Mouse (Mus musculus): ENCODE data around the gene Gm6169. TPM values are rescaled to one million over a fixed set of nuclear protein-coding genes. Genes with fewer than 3 reads are reported as not detected.

Gene Gm6169
- polyA plus RNA-seq, 1 experiment from 2014 or later: 3.3 TPM

DNA sequence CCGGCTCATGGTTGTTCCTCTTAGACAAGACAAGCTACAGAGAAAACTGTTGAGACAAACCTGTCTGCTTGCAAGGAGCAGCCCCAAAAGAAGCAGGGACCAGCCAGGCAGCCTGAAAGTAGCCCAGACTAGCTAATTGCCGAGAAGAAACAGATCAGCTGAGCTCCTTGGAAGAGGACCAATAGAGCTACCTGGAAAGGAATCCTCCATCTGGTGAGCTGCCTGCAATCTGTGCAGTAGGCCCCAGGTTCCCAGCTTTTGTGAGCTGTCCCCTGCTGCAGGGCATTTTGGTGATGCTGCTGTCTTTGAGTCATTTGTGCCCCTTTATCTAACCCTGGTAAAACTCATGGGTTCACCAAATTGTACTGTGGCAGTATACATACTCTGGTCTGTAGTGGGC, 18.8 kb downstream of the Gm6169 start:
- H3K9ac ChIP-seq (ENCODE audit: low read depth, low read length): no peak overlapping the region
- no peak overlapping the region for H3K4me2 ChIP-seq
- H3K27ac ChIP-seq (ENCODE audit: low read depth, low read length): no peak overlapping the region
- no peaks in the 10 kb centered on the region for H3K9me3 ChIP-seq (replicated peaks; ENCODE audit: control insufficient read depth, low read length)
- WGBS (ENCODE audit: insufficient replicate concordance): 74% methylated on average over 2 of the region's 2 CpGs
- no peaks in the 10 kb centered on the region for H3K36me3 ChIP-seq (ENCODE audit: control insufficient read depth, insufficient read depth, low read length)
- no peak overlapping the region for H3K4me3 ChIP-seq (ENCODE audit: low read depth, low read length)
- ATAC-seq (replicated peaks; ENCODE audit: insufficient number of reproducible peaks, low FRiP score, low TSS enrichment): no peak
- no peaks in the 10 kb centered on the region for H3K4me1 ChIP-seq (ENCODE audit: control insufficient read depth, insufficient read depth, low read length)
- no peaks in the 10 kb centered on the region for H3K27me3 ChIP-seq (ENCODE audit: control insufficient read depth, insufficient read depth, low read length)

DNA sequence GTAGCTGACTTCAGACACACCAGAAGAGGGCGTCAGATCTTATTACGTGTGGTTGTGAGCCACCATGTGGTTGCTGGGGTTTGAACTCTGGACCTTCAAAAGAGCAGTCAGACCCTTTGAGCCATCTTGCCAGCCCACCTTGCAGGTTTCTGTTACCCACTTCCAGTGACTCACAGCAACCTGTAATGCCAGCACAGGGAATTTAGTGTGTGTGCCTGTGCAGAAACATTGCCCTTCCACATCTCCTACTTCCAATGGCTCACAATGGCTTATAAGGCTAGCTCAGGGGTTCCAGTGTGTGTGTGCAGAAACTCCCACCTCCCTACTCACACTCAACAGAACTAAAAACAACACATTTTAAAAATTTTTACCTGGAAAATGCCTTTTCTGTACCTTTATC, 21.5 kb downstream of the Gm6169 start:
- no peak for ATAC-seq (replicated peaks; ENCODE audit: insufficient number of reproducible peaks, low FRiP score, low TSS enrichment)
- no peak overlapping the region for H3K4me3 ChIP-seq (ENCODE audit: low read depth, low read length)
- H3K4me1 ChIP-seq (ENCODE audit: control insufficient read depth, insufficient read depth, low read length): no peaks in the 10 kb centered on the region
- 93% methylated on average over 2 of the region's 2 CpGs for WGBS (ENCODE audit: insufficient replicate concordance)
- H3K9me3 ChIP-seq (replicated peaks; ENCODE audit: control insufficient read depth, low read length): no peaks in the 10 kb centered on the region
- no peaks in the 10 kb centered on the region for H3K36me3 ChIP-seq (ENCODE audit: control insufficient read depth, insufficient read depth, low read length)
- H3K27me3 ChIP-seq (ENCODE audit: control insufficient read depth, insufficient read depth, low read length): no peaks in the 10 kb centered on the region
- no peak overlapping the region for H3K4me2 ChIP-seq
- no peak overlapping the region for H3K27ac ChIP-seq (ENCODE audit: low read depth, low read length)
- H3K9ac ChIP-seq (ENCODE audit: low read depth, low read length): no peak overlapping the region

DNA sequence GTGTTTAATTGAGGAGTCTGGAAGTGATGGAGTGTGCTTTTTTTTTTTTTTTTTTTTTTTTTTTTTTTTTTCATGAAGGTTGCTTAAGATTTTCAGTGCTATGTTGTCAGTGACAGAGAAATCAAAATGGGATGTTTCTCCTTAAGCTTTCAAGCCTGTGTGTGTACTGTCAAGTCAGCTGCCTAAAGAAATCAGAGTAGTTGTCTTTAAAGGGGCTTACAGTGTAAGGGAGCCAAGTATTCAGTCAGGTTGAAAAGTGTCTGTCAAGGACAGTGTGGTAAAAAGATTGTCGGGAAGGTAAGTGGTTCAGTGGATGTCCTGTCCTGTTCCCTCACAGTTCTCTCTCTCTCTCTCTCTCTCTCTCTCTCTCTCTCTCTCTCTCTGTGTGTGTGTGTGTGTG, 25.5 kb downstream of the Gm6169 start:
- no peaks in the 10 kb centered on the region for H3K9me3 ChIP-seq (replicated peaks; ENCODE audit: control insufficient read depth, low read length)
- H3K27me3 ChIP-seq (ENCODE audit: control insufficient read depth, insufficient read depth, low read length): no peaks in the 10 kb centered on the region
- WGBS (ENCODE audit: insufficient replicate concordance): 38% methylated on average over 1 of the region's 1 CpGs
- no peaks in the 10 kb centered on the region for H3K36me3 ChIP-seq (ENCODE audit: control insufficient read depth, insufficient read depth, low read length)
- H3K9ac ChIP-seq (ENCODE audit: low read depth, low read length): no peak overlapping the region
- H3K4me2 ChIP-seq: no peak overlapping the region
- H3K4me3 ChIP-seq (ENCODE audit: low read depth, low read length): no peak overlapping the region
- ATAC-seq (replicated peaks; ENCODE audit: insufficient number of reproducible peaks, low FRiP score, low TSS enrichment): no peak
- no peaks in the 10 kb centered on the region for H3K4me1 ChIP-seq (ENCODE audit: control insufficient read depth, insufficient read depth, low read length)
- H3K27ac ChIP-seq (ENCODE audit: low read depth, low read length): no peak overlapping the region

DNA sequence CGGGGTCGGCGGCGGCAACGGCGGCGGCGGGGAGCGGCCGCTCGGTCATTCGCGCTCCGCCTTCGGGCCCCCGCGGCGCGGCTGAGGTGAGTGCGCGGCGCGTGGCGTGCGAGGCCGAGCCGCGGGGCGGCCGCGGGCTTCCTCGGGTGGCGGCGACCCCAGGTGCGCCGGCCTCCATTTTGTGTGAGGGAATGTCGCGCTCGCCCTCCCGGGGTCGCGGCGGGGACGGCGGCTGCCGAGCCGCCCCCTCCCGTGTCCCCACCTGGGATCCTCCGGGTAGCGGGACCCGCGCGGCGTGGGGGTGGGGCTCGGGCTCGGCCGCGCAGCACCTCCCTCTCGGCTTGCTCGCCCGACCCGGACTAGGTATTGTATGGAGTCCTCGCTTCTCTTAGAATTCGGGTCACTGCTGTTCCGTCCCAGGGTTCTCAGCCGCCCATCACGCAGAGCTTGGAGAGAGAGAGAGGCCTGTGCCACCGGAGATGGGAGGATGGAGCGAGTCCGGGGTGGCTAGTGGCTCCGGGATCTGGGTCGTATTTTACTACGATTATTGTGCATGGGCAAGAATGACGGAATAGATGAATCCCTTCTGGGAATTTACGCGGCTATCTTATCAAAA, 27.3 kb downstream of the Gm6169 start:
- Histone ChIP-seq H3K27ac (ENCODE audit: low read depth, low read length) (peak overlapping the region; percentile 82), H3K27me3 (ENCODE audit: control insufficient read depth, insufficient read depth, low read length) (no peaks in the 10 kb centered on the region), H3K4me3 (ENCODE audit: low read depth, low read length) (peak overlapping the region; percentile 86), H3K9me3 (replicated peaks; ENCODE audit: control insufficient read depth, low read length) (no peaks in the 10 kb centered on the region), H3K36me3 (ENCODE audit: control insufficient read depth, insufficient read depth, low read length) (no peaks in the 10 kb centered on the region), H3K4me1 (ENCODE audit: control insufficient read depth, insufficient read depth, low read length) (0 out of 2 replicates have a peak, but pooled peaks cover 3% of the 10 kb centered on the region), H3K4me2 (peak overlapping the region; percentile 83), H3K9ac (ENCODE audit: low read depth, low read length) (peak overlapping the region; percentile 88)
- ATAC-seq (replicated peaks; ENCODE audit: insufficient number of reproducible peaks, low FRiP score, low TSS enrichment): peak; percentile 79
- 1% methylated on average over 49 of the region's 76 CpGs for WGBS (ENCODE audit: insufficient replicate concordance)

DNA sequence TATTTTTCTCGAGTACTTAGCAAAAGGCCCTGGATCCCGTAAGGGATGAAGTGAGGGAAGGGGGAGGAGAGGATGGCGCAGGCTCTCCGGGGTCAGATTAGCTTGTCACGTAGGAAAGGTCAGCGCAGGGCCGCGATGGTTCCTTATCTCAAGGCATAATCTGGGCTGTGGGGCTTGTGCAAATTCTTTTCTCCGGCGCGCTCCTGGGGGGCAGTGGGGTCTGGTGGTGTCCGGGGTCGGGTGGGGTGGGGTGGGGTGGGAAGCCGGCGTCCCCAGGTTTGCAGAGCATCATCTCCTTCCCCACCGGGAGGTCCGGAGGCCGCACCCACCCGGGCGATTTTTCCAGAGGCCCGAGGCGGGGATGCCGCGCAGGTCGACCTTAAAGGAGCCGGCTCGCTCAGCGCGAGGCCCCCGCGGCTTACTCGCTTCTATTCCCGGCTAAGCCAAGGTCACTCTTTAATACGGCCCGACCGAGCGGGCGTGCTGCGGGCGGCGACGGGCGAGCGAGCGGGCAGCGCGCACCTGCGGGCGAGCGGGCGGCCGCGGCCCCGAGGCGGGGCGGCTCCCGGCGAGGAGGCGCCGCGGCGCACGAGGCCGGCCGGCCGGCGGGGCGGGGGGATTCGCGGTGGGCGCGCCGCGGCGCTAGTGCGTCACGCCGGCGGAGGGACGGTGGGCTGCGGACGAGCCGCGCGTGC, 28.0 kb downstream of the Gm6169 start:
- no peaks in the 10 kb centered on the region for H3K9me3 ChIP-seq (replicated peaks; ENCODE audit: control insufficient read depth, low read length)

DNA sequence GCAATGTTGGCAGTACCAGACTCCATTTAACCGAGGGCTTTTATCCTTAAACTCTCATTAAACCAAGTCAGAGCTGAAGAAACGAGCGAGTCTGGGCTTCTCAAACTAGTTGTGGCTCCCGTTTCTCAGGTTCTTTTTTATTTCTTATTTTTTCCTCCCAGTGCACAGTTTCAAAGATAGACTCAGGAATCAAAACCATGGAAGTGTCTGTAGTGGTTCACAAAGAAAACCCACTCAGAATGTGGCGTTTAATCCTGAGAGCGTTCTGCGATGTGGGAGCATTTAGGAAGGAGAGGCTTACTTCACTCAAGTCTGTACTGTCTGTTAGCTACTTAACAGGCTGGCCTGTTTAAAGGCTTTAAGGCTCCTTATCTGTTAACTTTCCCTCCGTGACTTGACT, 30.9 kb downstream of the Gm6169 start:
- peak overlapping the region; percentile 39 for H3K4me2 ChIP-seq
- H3K4me3 ChIP-seq (ENCODE audit: low read depth, low read length): peak overlapping the region; percentile 25
- peak overlapping the region; percentile 54 for H3K9ac ChIP-seq (ENCODE audit: low read depth, low read length)
- 34% methylated on average over 8 of the region's 8 CpGs for WGBS (ENCODE audit: insufficient replicate concordance)
- H3K9me3 ChIP-seq (replicated peaks; ENCODE audit: control insufficient read depth, low read length): no peaks in the 10 kb centered on the region
- no peaks in the 10 kb centered on the region for H3K27me3 ChIP-seq (ENCODE audit: control insufficient read depth, insufficient read depth, low read length)
- H3K36me3 ChIP-seq (ENCODE audit: control insufficient read depth, insufficient read depth, low read length): no peaks in the 10 kb centered on the region
- H3K4me1 ChIP-seq (ENCODE audit: control insufficient read depth, insufficient read depth, low read length): 0 out of 2 replicates have a peak, but pooled peaks cover 6% of the 10 kb centered on the region
- ATAC-seq (replicated peaks; ENCODE audit: insufficient number of reproducible peaks, low FRiP score, low TSS enrichment): no peak
- H3K27ac ChIP-seq (ENCODE audit: low read depth, low read length): no peak overlapping the region

More for the DNA sequence above, 28.0 kb downstream of the Gm6169 start:
- H3K4me2 ChIP-seq: peak overlapping the region; percentile 83
- H3K27ac ChIP-seq (ENCODE audit: low read depth, low read length): peak overlapping the region; percentile 82
- H3K27me3 ChIP-seq (ENCODE audit: control insufficient read depth, insufficient read depth, low read length): no peaks in the 10 kb centered on the region
- WGBS (ENCODE audit: insufficient replicate concordance): under 1% methylated on average over 52 of the region's 85 CpGs
- no peaks in the 10 kb centered on the region for H3K36me3 ChIP-seq (ENCODE audit: control insufficient read depth, insufficient read depth, low read length)
- peak; percentile 37 for ATAC-seq (replicated peaks; ENCODE audit: insufficient number of reproducible peaks, low FRiP score, low TSS enrichment)
- H3K9ac ChIP-seq (ENCODE audit: low read depth, low read length): peak overlapping the region; percentile 88
- H3K4me1 ChIP-seq (ENCODE audit: control insufficient read depth, insufficient read depth, low read length): 0 out of 2 replicates have a peak, but pooled peaks cover 3% of the 10 kb centered on the region
- peak overlapping the region; percentile 86 for H3K4me3 ChIP-seq (ENCODE audit: low read depth, low read length)

DNA sequence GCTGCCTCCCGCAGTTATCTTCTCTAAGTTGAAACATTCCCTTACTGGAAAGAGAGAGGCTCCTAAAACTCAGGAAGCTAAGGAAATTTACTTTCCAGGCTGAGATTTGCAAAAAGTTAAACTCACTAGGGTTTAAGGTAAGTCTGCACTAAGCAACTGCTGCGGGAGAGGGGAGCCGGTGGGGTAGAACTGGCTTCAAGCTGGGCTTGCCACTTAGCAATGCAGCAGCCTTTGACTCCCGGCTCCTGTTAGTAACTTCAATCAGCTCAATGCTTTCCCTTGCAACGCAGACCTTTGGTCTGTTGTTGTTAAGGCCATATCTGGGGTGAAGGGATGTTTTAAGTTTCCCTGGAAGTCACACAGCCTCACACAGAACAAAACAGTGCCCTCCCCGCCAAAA, 31.3 kb downstream of the Gm6169 start:
- Histone ChIP-seq H3K9ac (ENCODE audit: low read depth, low read length) (peak overlapping the region; percentile 54), H3K27ac (ENCODE audit: low read depth, low read length) (peak overlapping the region; percentile 66; the same call in 1 of the 2 replicates)

DNA sequence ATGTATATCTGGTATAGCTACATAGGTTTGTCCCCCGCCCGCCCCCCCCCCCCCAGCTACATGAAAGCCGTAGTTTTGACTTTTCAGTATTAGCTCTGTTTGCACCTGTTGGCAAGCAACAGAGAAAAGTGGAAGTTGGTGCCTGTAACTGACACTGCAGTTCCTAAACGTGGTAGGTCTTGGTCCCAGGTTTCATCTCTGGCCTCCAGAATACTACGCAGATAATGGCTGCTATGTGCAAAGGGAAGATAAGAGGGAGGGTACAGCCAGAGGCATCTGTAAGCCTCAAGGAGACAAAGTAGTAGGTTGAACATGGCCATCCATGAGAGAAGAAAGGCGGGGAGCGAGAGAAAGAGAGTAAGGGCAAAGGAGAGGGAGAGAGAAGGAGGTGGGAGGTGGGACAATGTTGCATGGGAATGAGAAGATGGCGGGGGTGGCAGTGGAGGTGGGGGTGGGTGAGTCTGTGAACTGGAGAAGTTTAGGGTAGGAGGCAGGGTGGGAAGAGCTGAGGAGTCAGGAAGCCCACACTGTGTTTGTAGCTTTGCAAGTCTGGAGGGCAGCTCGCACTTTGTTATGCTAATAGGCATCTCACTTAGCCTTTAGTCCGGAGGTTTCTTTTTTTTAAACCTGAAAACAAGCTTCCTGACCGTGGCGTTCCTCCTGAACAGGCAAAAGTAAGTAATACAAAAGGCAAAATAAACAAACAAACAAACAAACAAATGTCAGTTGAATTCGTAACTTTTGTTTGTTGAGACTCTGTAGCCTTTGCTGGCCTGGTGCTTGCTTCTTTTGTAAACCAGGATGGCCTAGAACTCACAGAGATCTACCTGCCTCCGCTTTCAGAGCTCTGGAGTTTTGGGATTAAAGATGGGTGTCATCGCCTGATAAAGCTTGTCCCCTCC, 32.1 kb downstream of the Gm6169 start, which contains the start of gene Fam169a:
TSS of gene Fam169a (plus strand) at position 638 of the 902 bp plus-strand sequence.
- H3K9ac ChIP-seq (ENCODE audit: low read depth, low read length): peak within 1 kb of the TSS; percentile 54
- no peaks in the 10 kb centered on the region for H3K9me3 ChIP-seq (replicated peaks; ENCODE audit: control insufficient read depth, low read length)
- 0 out of 2 replicates have a peak, but pooled peaks cover 6% of the 10 kb centered on the region for H3K4me1 ChIP-seq (ENCODE audit: control insufficient read depth, insufficient read depth, low read length)
- peak within 1 kb of the TSS; percentile 25 for H3K4me3 ChIP-seq (ENCODE audit: low read depth, low read length)
- H3K4me2 ChIP-seq: peak within 1 kb of the TSS; percentile 39
- H3K27me3 ChIP-seq (ENCODE audit: control insufficient read depth, insufficient read depth, low read length): no peaks in the 10 kb centered on the region
- H3K36me3 ChIP-seq (ENCODE audit: control insufficient read depth, insufficient read depth, low read length): no peaks in the 10 kb centered on the region
- peak within 1 kb of the TSS; percentile 66 for H3K27ac ChIP-seq (ENCODE audit: low read depth, low read length)
- WGBS (ENCODE audit: insufficient replicate concordance): 49% methylated on average over 15 of the region's 15 CpGs
- peak; percentile 75 for ATAC-seq (replicated peaks; ENCODE audit: insufficient number of reproducible peaks, low FRiP score, low TSS enrichment)

More for the DNA sequence above, 31.3 kb downstream of the Gm6169 start:
- Histone ChIP-seq H3K27me3 (ENCODE audit: control insufficient read depth, insufficient read depth, low read length) (no peaks in the 10 kb centered on the region), H3K36me3 (ENCODE audit: control insufficient read depth, insufficient read depth, low read length) (no peaks in the 10 kb centered on the region), H3K4me1 (ENCODE audit: control insufficient read depth, insufficient read depth, low read length) (0 out of 2 replicates have a peak, but pooled peaks cover 6% of the 10 kb centered on the region), H3K9me3 (replicated peaks; ENCODE audit: control insufficient read depth, low read length) (no peaks in the 10 kb centered on the region), H3K4me2 (peak overlapping the region; percentile 39), H3K4me3 (ENCODE audit: low read depth, low read length) (peak overlapping the region; percentile 25)
- ATAC-seq (replicated peaks; ENCODE audit: insufficient number of reproducible peaks, low FRiP score, low TSS enrichment): no peak
- 7% methylated on average over 6 of the region's 6 CpGs for WGBS (ENCODE audit: insufficient replicate concordance)
